Mouse (Mus musculus): ENCODE measurements at regions not wholly inside any gene's neighbourhood (a gene's known extent, or its start where the extent isn't known, plus 50 kb on each side); places are given as distances from the start of the nearest gene placed in this dataset.

GRCm38 (mm10) chr15:36857622-36858021, 150.0 kb downstream of the Zfp706 start:
- TF ChIP-seq SMC3 (IDR thresholded peaks at IDR 0.05; ENCODE audit: low read depth, low read length) (peak; percentile 43; the same call in 1 of the 2 replicates), TAL1 (IDR thresholded peaks at IDR 0.05; ENCODE audit: low read length) (no peak), POLR2A (IDR thresholded peaks at IDR 0.05; ENCODE audit: control insufficient read depth in 1 of 2, insufficient read depth in 1 of 2, low read depth in 1 of 2, low read length in 2 of 2, poor library complexity in 1 of 2) (no peak), CTCF (IDR thresholded peaks at IDR 0.05 in 2 of 3, conservative IDR thresholded peaks at IDR 0.05 in 1 of 3; ENCODE audit: control insufficient read depth in 1 of 3, insufficient read depth in 1 of 3, low read depth in 2 of 3, low read length in 3 of 3, poor library complexity in 1 of 3, severe bottlenecking in 1 of 3) (peak in 2 of 3 experiments; percentile 37 to 67; a peak in 4 of 6 replicates), BHLHE40 (IDR thresholded peaks at IDR 0.05; ENCODE audit: borderline replicate concordance, low read depth, low read length) (no peak)

All from MEL (cell line).